Mouse (Mus musculus) hindbrain, embryonic 15.5 days (tissue): ENCODE data around the gene Tmem33. TPM values are rescaled to one million over a fixed set of nuclear protein-coding genes. Genes with fewer than 3 reads are reported as not detected.

ENCODE experiments used
- ATAC-seq: fragments of 200-750 bp; cut with Nextera tagmentation; 2 replicates; pipeline ENCODE4 v1.8.0; 2017; ENCODE audit warnings: low read depth, moderate number of reproducible peaks, moderate TSS enrichment; ENCODE audit not compliant: low FRiP score
- H3K27ac ChIP-seq: fragments of 300-500 bp; sonication (generic); replicated peaks from 2 replicates; pipeline ENCODE4 v1.5.1; 2015; ENCODE audit warnings: mild to moderate bottlenecking, inconsistent platforms
- H3K27me3 ChIP-seq: fragments of 300-500 bp; sonication (generic); 2 replicates; pipeline ENCODE4 v1.6.1; 2015; ENCODE audit warnings: control low read depth, inconsistent platforms
- H3K36me3 ChIP-seq: fragments of 300-500 bp; sonication (generic); 2 replicates; pipeline ENCODE4 v1.6.1; 2015; ENCODE audit warnings: control low read depth, inconsistent platforms
- H3K4me1 ChIP-seq: fragments of 300-500 bp; sonication (generic); replicated peaks from 2 replicates; pipeline ENCODE4 v1.6.1; 2015; ENCODE audit warnings: control low read depth, inconsistent platforms
- H3K4me2 ChIP-seq: fragments of 300-500 bp; sonication (generic); 2 replicates; pipeline ENCODE4 v1.6.1; 2015; ENCODE audit warnings: moderate library complexity, mild to moderate bottlenecking, inconsistent platforms
- H3K4me3 ChIP-seq: fragments of 300-500 bp; sonication (generic); 2 replicates; pipeline ENCODE4 v1.5.1; 2015; ENCODE audit warnings: mild to moderate bottlenecking, inconsistent platforms
- H3K9ac ChIP-seq: fragments of 300-500 bp; sonication (generic); 2 replicates; pipeline ENCODE4 v1.6.1; 2015; ENCODE audit warnings: inconsistent platforms
- H3K9me3 ChIP-seq: fragments of 300-500 bp; sonication (generic); 2 replicates; pipeline ENCODE4 v1.6.1; 2016; ENCODE audit warnings: control low read depth, inconsistent platforms
- WGBS: fragments of 180-500 bp; shearing (Covaris S2); methylation state at CpG from one replicate; pipeline ENCODE4 v1.1.7; 2015; 5-methylcytosine and 5-hydroxymethylcytosine counted together
- polyA plus RNA-seq: library from polyadenylated mRNA; unstranded; fragments of >200 nt; fragmentation: Nextera tagmentation; extraction: Ambion mirVana; gene quantifications from 2 replicates; pipeline ENCODE4 v1.2.1, GENCODE M21; 2015

Tmem33 gene
- polyA plus RNA-seq, 1 experiment from 2014 or later: 77.6 TPM

- no peak overlapping the region for H3K9ac ChIP-seq
- no peaks in the 10 kb centered on the region for H3K36me3 ChIP-seq
- H3K4me1 ChIP-seq: peaks cover 13% of the 10 kb centered on the region
- WGBS: 93% methylated on average over 1 of the region's 1 CpGs
- no peaks in the 10 kb centered on the region for H3K27me3 ChIP-seq
- H3K9me3 ChIP-seq: no peaks in the 10 kb centered on the region
- no peak for ATAC-seq
- no peak overlapping the region for H3K4me3 ChIP-seq
- no peak overlapping the region for H3K4me2 ChIP-seq
- no peak overlapping the region for H3K27ac ChIP-seq
Observed at GRCm38 (mm10) chr5:67303816-67304215, 43.5 kb downstream of the Tmem33 start.

GRCm38 (mm10) chr5:67306698-67307521 is 46.5 kb downstream of the Tmem33 start, which contains the start of gene Slc30a9:
Gene Slc30a9 (plus strand): TSS chr5:67306955.
- ATAC-seq: peak; percentile 98
- Histone ChIP-seq H3K4me3 (peak within 1 kb of the TSS; percentile 98), H3K9me3 (no peaks in the 10 kb centered on the region), H3K36me3 (no peaks in the 10 kb centered on the region), H3K9ac (peak within 1 kb of the TSS; percentile 81), H3K4me2 (peak within 1 kb of the TSS; percentile 72), H3K4me1 (peaks cover 20% of the 10 kb centered on the region), H3K27ac (peak within 1 kb of the TSS; percentile 84), H3K27me3 (no peaks in the 10 kb centered on the region)
- under 1% methylated on average over 72 of the region's 83 CpGs for WGBS

GRCm38 (mm10) chr5:67307659-67308222 is 47.4 kb downstream of the Tmem33 start:
- peaks cover 20% of the 10 kb centered on the region for H3K4me1 ChIP-seq
- 35% methylated on average over 13 of the region's 13 CpGs for WGBS
- peak overlapping the region; percentile 72 for H3K4me2 ChIP-seq
- H3K9ac ChIP-seq: peak overlapping the region; percentile 81
- no peaks in the 10 kb centered on the region for H3K9me3 ChIP-seq
- no peak overlapping the region for H3K27ac ChIP-seq
- H3K36me3 ChIP-seq: no peaks in the 10 kb centered on the region
- H3K27me3 ChIP-seq: no peaks in the 10 kb centered on the region
- no peak for ATAC-seq
- peak overlapping the region; percentile 98 for H3K4me3 ChIP-seq

DNA sequence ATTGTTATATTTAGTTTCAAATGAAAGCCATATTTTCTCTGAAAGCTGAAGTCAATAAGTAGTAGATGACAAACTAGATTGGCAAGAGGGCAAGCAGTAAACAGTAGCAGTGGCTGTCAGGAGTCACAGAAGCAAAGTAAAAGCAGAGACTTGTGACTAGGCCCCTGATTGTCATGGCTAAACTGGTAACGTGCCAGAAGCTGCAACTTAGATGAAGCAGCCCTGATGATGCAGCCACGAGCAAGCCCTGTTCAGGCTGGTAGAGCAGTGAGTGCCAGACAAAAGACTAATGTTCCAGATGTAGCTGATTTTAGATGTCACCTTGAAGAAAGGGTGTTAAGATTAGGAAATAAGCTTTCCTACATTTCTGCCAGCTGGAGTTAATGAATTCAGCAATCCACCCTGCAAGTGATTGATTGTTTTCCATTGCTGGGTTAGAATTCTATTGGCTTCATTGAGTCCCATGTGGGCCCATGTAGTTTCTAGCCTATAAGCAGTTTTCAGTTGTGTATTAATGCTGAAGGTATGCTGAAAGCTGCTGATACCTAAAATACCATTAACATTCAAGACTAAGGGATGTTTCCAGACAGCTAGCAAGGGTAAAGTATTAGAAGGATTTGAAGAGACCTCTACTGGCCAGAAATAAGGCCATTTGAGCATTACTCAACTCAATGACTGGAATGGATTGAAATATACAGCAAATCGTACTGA is 51.6 kb downstream of the Tmem33 start:
- no peak overlapping the region for H3K4me2 ChIP-seq
- no peak overlapping the region for H3K9ac ChIP-seq
- H3K4me1 ChIP-seq: peaks cover 20% of the 10 kb centered on the region
- 58% methylated on average over 3 of the region's 3 CpGs for WGBS
- H3K9me3 ChIP-seq: no peaks in the 10 kb centered on the region
- no peak overlapping the region for H3K4me3 ChIP-seq
- no peak for ATAC-seq
- no peaks in the 10 kb centered on the region for H3K27me3 ChIP-seq
- 0 out of 2 replicates have a peak, but pooled peaks cover 4% of the 10 kb centered on the region for H3K36me3 ChIP-seq
- H3K27ac ChIP-seq: no peak overlapping the region; the same call in 1 of the 2 replicates

DNA sequence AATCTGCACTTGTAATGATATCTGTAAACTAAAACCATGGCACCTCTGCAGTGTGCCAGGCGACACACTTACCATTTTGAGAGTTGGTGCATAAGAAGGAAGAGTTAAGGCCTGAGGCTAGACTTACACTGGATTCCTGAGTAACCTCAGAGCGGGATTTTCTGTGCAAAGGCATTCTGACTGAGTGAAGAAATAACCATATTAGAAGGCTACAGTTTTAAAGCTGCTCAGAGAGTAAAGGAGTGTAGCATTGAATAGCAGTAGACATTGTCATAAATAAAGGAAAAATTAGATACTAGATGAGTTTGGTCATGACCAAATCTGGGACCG is 52.1 kb downstream of the Tmem33 start:
- Histone ChIP-seq H3K4me2 (no peak overlapping the region), H3K4me1 (peaks cover 18% of the 10 kb centered on the region), H3K27me3 (no peaks in the 10 kb centered on the region), H3K36me3 (peaks cover 5% of the 10 kb centered on the region; the same call in 1 of the 2 replicates), H3K9ac (no peak overlapping the region), H3K9me3 (no peaks in the 10 kb centered on the region), H3K27ac (no peak overlapping the region; the same call in 1 of the 2 replicates), H3K4me3 (no peak overlapping the region)
- no peak for ATAC-seq
- WGBS: 94% methylated on average over 3 of the region's 3 CpGs

- H3K36me3 ChIP-seq: peaks cover 19% of the 10 kb centered on the region
- H3K4me2 ChIP-seq: no peak overlapping the region
- no peak overlapping the region for H3K27ac ChIP-seq
- WGBS: 87% methylated on average over 17 of the region's 17 CpGs
- H3K9me3 ChIP-seq: no peaks in the 10 kb centered on the region
- H3K9ac ChIP-seq: no peak overlapping the region
- H3K27me3 ChIP-seq: no peaks in the 10 kb centered on the region
- ATAC-seq: no peak
- H3K4me1 ChIP-seq: no peaks in the 10 kb centered on the region
- H3K4me3 ChIP-seq: no peak overlapping the region
Observed at GRCm38 (mm10) chr5:67321656-67322268, 61.4 kb downstream of the Tmem33 start.

DNA sequence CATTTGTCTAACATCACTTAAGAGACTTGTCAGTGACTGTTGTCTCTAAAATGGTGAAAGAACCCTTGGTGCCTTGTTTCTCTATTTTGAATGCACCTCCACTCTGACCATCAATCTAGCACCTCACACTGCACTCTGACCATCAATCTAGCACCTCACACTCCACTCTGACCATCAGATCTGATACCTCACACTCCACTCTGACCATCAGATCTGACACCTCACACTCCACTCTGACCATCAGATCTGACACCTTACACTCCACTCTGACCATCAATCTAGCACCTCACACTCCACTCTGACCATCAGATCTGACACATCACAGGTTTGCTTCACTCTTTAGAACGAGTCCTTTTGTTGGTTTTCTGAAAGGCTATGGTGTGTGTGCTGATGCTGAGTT is 63.7 kb downstream of the Tmem33 start:
- H3K36me3 ChIP-seq: peaks cover 6% of the 10 kb centered on the region
- no peak overlapping the region for H3K4me2 ChIP-seq
- no peak overlapping the region for H3K9ac ChIP-seq
- no peaks in the 10 kb centered on the region for H3K27me3 ChIP-seq
- H3K9me3 ChIP-seq: no peaks in the 10 kb centered on the region
- ATAC-seq: no peak
- no peak overlapping the region for H3K4me3 ChIP-seq
- 69% methylated on average over 1 of the region's 1 CpGs for WGBS
- no peak overlapping the region for H3K27ac ChIP-seq
- no peaks in the 10 kb centered on the region for H3K4me1 ChIP-seq

GRCm38 (mm10) chr5:67340811-67341210 is 80.4 kb downstream of the Tmem33 start:
- no peak overlapping the region for H3K27ac ChIP-seq
- H3K9ac ChIP-seq: no peak overlapping the region
- no peak overlapping the region for H3K4me3 ChIP-seq
- H3K4me2 ChIP-seq: no peak overlapping the region
- WGBS: 89% methylated on average over 6 of the region's 6 CpGs
- no peaks in the 10 kb centered on the region for H3K27me3 ChIP-seq
- H3K4me1 ChIP-seq: no peaks in the 10 kb centered on the region
- H3K36me3 ChIP-seq: peaks cover 48% of the 10 kb centered on the region
- no peak for ATAC-seq
- no peaks in the 10 kb centered on the region for H3K9me3 ChIP-seq

Other genes with a start within 250 kb of the Tmem33 start
- gene Phox2b, start 161.3 kb upstream of the Tmem33 start, polyA plus RNA-seq: 20.8 and 22.4 TPM in 2 replicates
- gene Slc30a9, start 46.4 kb downstream of the Tmem33 start, polyA plus RNA-seq: 156 and 176 TPM in 2 replicates
- gene Bend4, start 167.7 kb downstream of the Tmem33 start, polyA plus RNA-seq: 10.9 and 12.5 TPM in 2 replicates